Mouse (Mus musculus) heart, adult 2 months (tissue): Measurements from ENCODE around the gene Tgm2.

ENCODE experiments used
- CTCF ChIP-seq: fragments of 200-600 bp; IDR thresholded peaks from 2 replicates; pipeline ENCODE4 v1.8.1; 2022; ENCODE audit warnings: antibody characterized with exemption, mild to moderate bottlenecking, moderate library complexity
- EP300 ChIP-seq: fragments of 200-500 bp; IDR thresholded peaks from 2 replicates; pipeline ENCODE4 v1.6.1; 2011; ENCODE audit warnings: low read depth, low read length, control low read depth; ENCODE audit not compliant: insufficient read depth
- POLR2A ChIP-seq: fragments of 200-500 bp; IDR thresholded peaks from 2 replicates; pipeline ENCODE4 v1.6.1; 2011; ENCODE audit warnings: mild to moderate bottlenecking, low read depth, low read length, control low read depth; ENCODE audit not compliant: insufficient read depth

- no peak for TF ChIP-seq CTCF
- no peak for TF ChIP-seq POLR2A
- TF ChIP-seq EP300 = no peak
These were observed 16.8 kb downstream of the Tgm2 start for GRCm38 (mm10) chr2:158129291-158130002.
